Mouse (Mus musculus): ENCODE measurements at regions not wholly inside any gene's neighbourhood (a gene's known extent, or its start where the extent isn't known, plus 50 kb on each side); places are given as distances from the start of the nearest gene placed in this dataset.

DNA sequence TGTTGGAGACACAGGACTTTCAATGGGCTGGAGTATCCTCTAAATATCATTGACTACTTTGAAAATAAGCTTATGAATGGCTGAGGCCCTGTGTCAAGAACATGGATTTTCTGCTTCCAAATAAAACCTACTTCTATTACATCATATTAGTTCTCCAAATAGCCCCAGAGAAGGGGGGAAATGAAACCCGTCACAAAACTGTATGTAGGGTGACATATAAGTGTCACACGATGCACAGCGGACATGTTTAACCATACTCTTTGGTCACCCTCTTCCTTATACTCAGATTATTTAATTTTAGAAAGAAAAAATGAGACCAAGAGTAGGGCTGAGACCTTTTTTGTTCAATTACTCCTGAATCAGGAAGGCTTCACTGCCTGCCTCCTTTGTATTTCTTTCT is 189.2 kb upstream of the Creb1 start:
- TF ChIP-seq POLR2AphosphoS2 (IDR thresholded peaks at IDR 0.05; ENCODE audit: low read depth, low read length) (no peak), USF1 (IDR thresholded peaks at IDR 0.05; ENCODE audit: low read depth, low read length) (no peak), POLR2A (IDR thresholded peaks at IDR 0.05; ENCODE audit: low read depth, low read length) (no peak), EP300 (IDR thresholded peaks at IDR 0.05; ENCODE audit: low read length) (no peak), NRF1 (IDR thresholded peaks at IDR 0.05; ENCODE audit: low read depth, low read length) (no peak), HCFC1 (IDR thresholded peaks at IDR 0.05; ENCODE audit: low read depth, low read length) (no peak), IRF4 (IDR thresholded peaks at IDR 0.05; ENCODE audit: low read depth, low read length) (no peak), E2F4 (IDR thresholded peaks at IDR 0.05; ENCODE audit: insufficient replicate concordance, low read depth, low read length) (no peak), MAZ (IDR thresholded peaks at IDR 0.05; ENCODE audit: low read depth, low read length) (no peak), RAD21 (IDR thresholded peaks at IDR 0.05; ENCODE audit: low read depth, low read length) (no peak), MAFK (IDR thresholded peaks at IDR 0.05; ENCODE audit: insufficient replicate concordance, low read length) (no peak), UBTF (IDR thresholded peaks at IDR 0.05; ENCODE audit: low read depth, low read length) (no peak), BHLHE40 (IDR thresholded peaks at IDR 0.05; ENCODE audit: low read depth, low read length) (no peak), MXI1 (IDR thresholded peaks at IDR 0.05; ENCODE audit: low read depth, low read length) (no peak), MEF2A (IDR thresholded peaks at IDR 0.05; ENCODE audit: borderline replicate concordance, low read depth, low read length) (no peak), MAX (IDR thresholded peaks at IDR 0.05; ENCODE audit: low read length) (no peak), TCF12 (IDR thresholded peaks at IDR 0.05; ENCODE audit: low read depth, low read length) (no peak), ELF1 (IDR thresholded peaks at IDR 0.05; ENCODE audit: low read depth, low read length) (no peak), SMC3 (IDR thresholded peaks at IDR 0.05; ENCODE audit: low read depth, low read length) (no peak)
- Histone ChIP-seq H3K9ac (ENCODE audit: insufficient read depth, low read depth) (no peak overlapping the region), H3K27ac (ENCODE audit: insufficient read depth, low read depth) (no peak overlapping the region), H3K4me2 (ENCODE audit: insufficient read depth, low read depth, poor library complexity, severe bottlenecking) (no peak overlapping the region), H3K36me3 (replicated peaks in 1 of 2; ENCODE audit: control insufficient read depth in 1 of 2, insufficient read depth in 1 of 2, low read length in 1 of 2) (no peaks in the 10 kb centered on the region), H3K9me3 (replicated peaks; ENCODE audit: low read length) (no peaks in the 10 kb centered on the region), H3K4me3 (replicated peaks in 1 of 3; ENCODE audit: low read depth in 2 of 3, low read length in 2 of 3, poor library complexity in 1 of 3) (no peak overlapping the region), H3K27me3 (replicated peaks) (no peaks in the 10 kb centered on the region), H3K4me1 (ENCODE audit: control insufficient read depth in 1 of 2, insufficient read depth in 2 of 2) (no peaks in the 10 kb centered on the region), H3K79me2 (replicated peaks; ENCODE audit: control insufficient read depth, extremely low read depth, insufficient read depth, poor library complexity, severe bottlenecking) (no peaks in the 10 kb centered on the region)
- DNase-seq (ENCODE audit: extremely low read depth), result no peak
- in situ Hi-C loops (cut with MboI; ENCODE audit: low pct_ligation_motif_present, low pct_unique_long_range_greater_than_20kb, low sequenced_read_pairs), result no loop called here
- dilution Hi-C loops (cut with MboI; ENCODE audit: extremely low pct_ligation_motif_present, extremely low pct_unique_long_range_greater_than_20kb, low sequenced_read_pairs), result no loop called here

DNA sequence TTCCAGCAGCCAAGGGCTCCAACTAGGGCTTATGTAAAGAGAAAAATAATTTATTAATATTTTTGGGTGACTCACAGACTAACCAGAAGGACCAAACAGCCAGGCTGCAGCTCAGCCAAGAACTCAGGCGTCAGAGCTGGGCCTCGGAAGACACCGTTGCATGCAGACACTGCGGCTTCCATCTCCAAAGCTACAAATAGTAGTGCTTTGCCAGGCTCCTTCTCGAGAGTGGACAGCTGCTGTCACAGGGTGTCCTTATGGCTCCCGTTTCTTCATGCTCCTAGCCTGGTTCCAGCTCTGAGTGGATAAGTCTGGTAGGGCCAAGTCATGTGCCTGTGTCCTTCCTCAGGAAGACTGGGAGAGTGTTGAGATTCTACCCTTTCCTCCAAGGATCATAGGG is 190.8 kb upstream of the Creb1 start:
- H3K27ac ChIP-seq (ENCODE audit: insufficient read depth, low read depth), result no peak overlapping the region
- DNase-seq (ENCODE audit: extremely low read depth), result no peak
- H3K4me3 ChIP-seq (replicated peaks in 1 of 3; ENCODE audit: low read depth in 2 of 3, low read length in 2 of 3, poor library complexity in 1 of 3), result no peak overlapping the region
- H3K4me1 ChIP-seq (ENCODE audit: control insufficient read depth in 1 of 2, insufficient read depth in 2 of 2), result no peaks in the 10 kb centered on the region
- no peaks in the 10 kb centered on the region for H3K79me2 ChIP-seq (replicated peaks; ENCODE audit: control insufficient read depth, extremely low read depth, insufficient read depth, poor library complexity, severe bottlenecking)
- no peak overlapping the region for H3K4me2 ChIP-seq (ENCODE audit: insufficient read depth, low read depth, poor library complexity, severe bottlenecking)
- H3K9me3 ChIP-seq (replicated peaks; ENCODE audit: low read length), result no peaks in the 10 kb centered on the region
- dilution Hi-C loops (cut with MboI; ENCODE audit: extremely low pct_ligation_motif_present, extremely low pct_unique_long_range_greater_than_20kb, low sequenced_read_pairs) (no loop called here), in situ Hi-C loops (cut with MboI; ENCODE audit: low pct_ligation_motif_present, low pct_unique_long_range_greater_than_20kb, low sequenced_read_pairs) (no loop called here)
- no peaks in the 10 kb centered on the region for H3K27me3 ChIP-seq (replicated peaks)
- H3K9ac ChIP-seq (ENCODE audit: insufficient read depth, low read depth), result no peak overlapping the region
- TF ChIP-seq ZNF384 (IDR thresholded peaks at IDR 0.05; ENCODE audit: low read depth, low read length) (no peak), SIN3A (IDR thresholded peaks at IDR 0.05; ENCODE audit: low read length) (no peak), ZKSCAN1 (IDR thresholded peaks at IDR 0.05; ENCODE audit: borderline replicate concordance, low read depth, low read length) (no peak), MXI1 (IDR thresholded peaks at IDR 0.05; ENCODE audit: low read depth, low read length) (no peak), ELF1 (IDR thresholded peaks at IDR 0.05; ENCODE audit: low read depth, low read length) (no peak), NRF1 (IDR thresholded peaks at IDR 0.05; ENCODE audit: low read depth, low read length) (no peak), MAZ (IDR thresholded peaks at IDR 0.05; ENCODE audit: low read depth, low read length) (no peak), MAFK (IDR thresholded peaks at IDR 0.05; ENCODE audit: insufficient replicate concordance, low read length) (no peak), HCFC1 (IDR thresholded peaks at IDR 0.05; ENCODE audit: low read depth, low read length) (no peak), JUND (conservative IDR thresholded peaks at IDR 0.05; ENCODE audit: low read depth, low read length) (no peak), JUN (IDR thresholded peaks at IDR 0.05; ENCODE audit: insufficient read depth, low read depth, low read length) (no peak), RAD21 (IDR thresholded peaks at IDR 0.05; ENCODE audit: low read depth, low read length) (no peak), CTCF (conservative IDR thresholded peaks at IDR 0.05 in 1 of 2, IDR thresholded peaks at IDR 0.05 in 1 of 2; ENCODE audit: low read depth in 2 of 2, low read length in 2 of 2) (no peak), MEF2A (IDR thresholded peaks at IDR 0.05; ENCODE audit: borderline replicate concordance, low read depth, low read length) (no peak), POLR2AphosphoS2 (IDR thresholded peaks at IDR 0.05; ENCODE audit: low read depth, low read length) (no peak), ETS1 (conservative IDR thresholded peaks at IDR 0.05; ENCODE audit: low read depth, low read length) (no peak), USF2 (conservative IDR thresholded peaks at IDR 0.05; ENCODE audit: low read depth, low read length) (no peak)
- no peaks in the 10 kb centered on the region for H3K36me3 ChIP-seq (replicated peaks in 1 of 2; ENCODE audit: control insufficient read depth in 1 of 2, insufficient read depth in 1 of 2, low read length in 1 of 2)

All from CH12.LX (cell line).